Mouse (Mus musculus) embryonic stem cell, embryonic (primary cell): Measurements from ENCODE around the gene Tmem214.

Source experiments
- CTCF ChIA-PET, 4 experiments: fragments of 300-600 bp in 2 of 4; fragments of 350-600 bp in 2 of 4; sonication (Branson Sonifier 250); formaldehyde crosslinking; loops; one replicate each; lab custom pipeline; 2022; ENCODE audit warnings: inconsistent platforms in 2 of 4; lab: Charles Lee
- POLR2A ChIA-PET, 4 experiments: fragments of 300-600 bp in 2 of 4; fragments of 350-600 bp in 2 of 4; sonication (Branson Sonifier 250); formaldehyde crosslinking; loops; one replicate each; lab custom pipeline; 2022; ENCODE audit warnings: antibody characterized with exemption in 4 of 4, inconsistent platforms in 1 of 4; lab: Charles Lee

Tmem214 gene

DNA sequence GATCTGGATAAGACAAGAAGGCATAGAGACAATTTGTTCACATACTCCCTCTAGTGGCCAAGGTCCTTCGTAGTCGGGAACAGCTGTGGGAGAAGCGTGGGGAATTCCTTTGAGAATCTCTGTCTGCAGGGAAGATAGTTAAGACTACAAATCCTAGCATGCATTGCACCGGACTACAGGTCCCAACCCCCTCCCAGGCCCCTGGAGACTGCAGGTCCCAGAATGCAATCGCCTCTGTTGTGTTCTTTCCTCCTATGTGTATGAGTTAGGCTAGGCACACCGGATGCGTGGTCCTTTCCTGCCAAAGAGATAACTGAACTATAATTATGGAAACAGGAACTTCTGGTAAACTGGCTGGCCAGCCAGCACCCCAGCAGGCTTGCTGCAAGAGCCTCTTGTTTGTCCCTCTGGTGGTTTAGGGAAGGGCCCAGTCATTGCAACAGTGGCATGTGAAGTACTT lies 48.2 kb downstream of the Tmem214 start:
- POLR2A ChIA-PET, result interaction anchor here (0.5 to 30.7 kb wide), 29 partner anchors 8 to 286 kb away, joined by 3 to 838 read pairs (median 4); partner anchors contain the start of genes Ost4 (in 4 of the 4), Agbl5 (in 2 of the 4), Atraid (in 1 of the 4) and Dpysl5 (in 1 of the 4)
- CTCF ChIA-PET, result interaction anchor here (0.5 to 3.9 kb wide), 32 partner anchors 8 to 277 kb away, joined by 3 to 26 read pairs (median 3); partner anchors contain the start of genes Ost4 (in 2 of the 4), Agbl5 (in 1 of the 4), Eif2b4 (in 1 of the 4) and Snx17 (in 1 of the 4)

DNA sequence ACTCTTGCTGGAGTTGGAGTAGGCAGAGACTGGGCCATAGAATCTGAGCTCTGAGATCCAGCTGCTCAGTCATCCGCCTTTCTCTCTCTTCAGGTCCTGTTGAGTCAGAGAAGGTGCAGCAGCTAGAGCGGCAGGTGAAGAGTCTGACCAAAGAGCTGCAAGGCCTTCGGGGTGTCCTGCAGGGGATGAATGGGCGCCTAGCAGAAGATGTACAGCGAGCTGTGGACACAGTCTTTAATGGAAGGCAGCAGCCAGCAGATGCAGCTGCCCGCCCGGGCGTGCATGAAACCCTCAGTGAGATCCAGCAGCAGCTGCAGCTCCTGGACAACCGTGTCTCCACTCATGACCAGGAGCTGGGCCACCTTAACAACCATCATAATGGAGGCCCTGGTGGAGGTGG lies 49.0 kb downstream of the Tmem214 start:
- POLR2A ChIA-PET, result interaction anchor here (0.5 to 30.7 kb wide), 36 partner anchors 10 to 1176 kb away, joined by 3 to 838 read pairs (median 4); partner anchors contain the start of genes Gm29609 (in 3 of the 4), Gtf3c2 (in 3 of the 4), Ost4 (in 3 of the 4) and Agbl5 (in 2 of the 4)

DNA sequence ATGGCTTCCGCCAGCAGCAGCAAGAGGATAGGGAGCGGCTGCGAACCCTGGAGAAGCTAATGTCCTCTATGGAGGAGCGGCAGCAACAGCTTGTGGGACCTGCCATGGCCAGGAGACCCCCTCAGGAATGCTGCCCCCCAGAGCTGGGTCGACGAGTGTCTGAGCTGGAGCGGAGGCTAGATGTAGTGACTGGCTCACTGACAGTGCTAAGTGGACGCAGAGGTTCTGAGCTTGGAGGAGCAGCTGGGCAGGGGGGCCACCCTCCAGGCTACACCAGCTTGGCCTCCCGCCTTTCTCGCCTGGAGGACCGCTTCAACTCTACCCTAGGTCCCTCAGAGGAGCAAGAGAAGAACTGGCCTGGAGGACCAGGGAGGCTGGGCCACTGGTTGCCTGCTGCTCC lies 49.5 kb downstream of the Tmem214 start:
- CTCF ChIA-PET, result interaction anchor here (0.5 to 3.9 kb wide), 17 partner anchors 10 to 525 kb away, joined by 3 to 26 read pairs (median 4); partner anchors contain the start of genes Atraid (in 1 of the 4), Ost4 (in 1 of the 4) and Slc5a6 (in 1 of the 4)
- POLR2A ChIA-PET, result interaction anchor here (0.5 to 30.7 kb wide), 40 partner anchors 8 to 923 kb away, joined by 3 to 838 read pairs (median 5); partner anchors contain the start of genes Gm29609 (in 3 of the 4), Gtf3c2 (in 3 of the 4), Ost4 (in 3 of the 4) and Agbl5 (in 2 of the 4)

More for the DNA sequence above, 49.0 kb downstream of the Tmem214 start:
- CTCF ChIA-PET, result interaction anchor here (0.5 to 3.9 kb wide), 17 partner anchors 9 to 524 kb away, joined by 3 to 26 read pairs (median 4); partner anchors contain the start of genes Atraid (in 1 of the 4), Ost4 (in 1 of the 4) and Slc5a6 (in 1 of the 4)

DNA sequence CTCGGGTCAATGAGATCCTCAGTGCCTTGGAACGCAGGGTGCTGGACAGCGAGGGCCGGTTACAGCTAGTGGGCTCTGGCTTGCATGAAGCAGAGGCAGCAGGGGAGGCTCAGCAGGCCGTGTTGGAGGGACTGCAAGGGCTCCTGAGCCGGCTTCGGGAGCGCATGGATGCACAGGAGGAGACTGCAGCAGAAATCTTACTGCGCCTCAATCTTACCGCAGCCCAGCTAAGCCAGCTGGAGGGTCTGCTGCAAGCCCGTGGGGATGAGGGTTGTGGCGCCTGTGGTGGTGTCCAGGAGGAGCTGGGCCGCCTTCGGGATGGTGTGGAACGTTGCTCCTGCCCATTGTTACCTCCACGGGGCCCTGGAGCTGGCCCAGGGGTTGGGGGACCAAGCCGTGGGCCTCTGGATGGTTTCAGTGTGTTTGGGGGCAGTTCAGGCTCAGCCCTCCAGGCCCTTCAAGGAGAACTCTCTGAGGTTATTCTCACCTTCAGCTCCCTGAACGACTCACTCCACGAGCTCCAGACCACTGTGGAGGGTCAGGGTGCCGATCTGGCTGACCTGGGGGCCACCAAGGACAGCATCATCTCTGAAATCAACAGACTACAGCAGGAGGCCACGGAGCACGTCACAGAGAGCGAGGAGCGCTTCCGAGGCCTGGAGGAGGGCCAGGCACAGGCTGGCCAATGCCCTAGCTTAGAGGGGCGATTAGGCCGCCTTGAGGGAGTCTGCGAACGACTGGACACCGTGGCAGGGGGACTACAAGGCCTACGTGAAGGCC lies 50.3 kb downstream of the Tmem214 start:
- POLR2A ChIA-PET, result interaction anchor here (0.7 to 30.7 kb wide), 36 partner anchors 9 to 270 kb away, joined by 3 to 838 read pairs (median 5); partner anchors contain the start of genes Ost4 (in 3 of the 4), Agbl5 (in 2 of the 4), Atraid (in 2 of the 4) and Gm29609 (in 2 of the 4)
- CTCF ChIA-PET, result interaction anchor here in 2 of 4 experiments (0.7 to 3.9 kb wide), 11 partner anchors 10 to 131 kb away, joined by 3 to 26 read pairs (median 5); partner anchors contain the start of genes Atraid (in 1 of the 2), Ost4 (in 1 of the 2) and Slc5a6 (in 1 of the 2)

DNA sequence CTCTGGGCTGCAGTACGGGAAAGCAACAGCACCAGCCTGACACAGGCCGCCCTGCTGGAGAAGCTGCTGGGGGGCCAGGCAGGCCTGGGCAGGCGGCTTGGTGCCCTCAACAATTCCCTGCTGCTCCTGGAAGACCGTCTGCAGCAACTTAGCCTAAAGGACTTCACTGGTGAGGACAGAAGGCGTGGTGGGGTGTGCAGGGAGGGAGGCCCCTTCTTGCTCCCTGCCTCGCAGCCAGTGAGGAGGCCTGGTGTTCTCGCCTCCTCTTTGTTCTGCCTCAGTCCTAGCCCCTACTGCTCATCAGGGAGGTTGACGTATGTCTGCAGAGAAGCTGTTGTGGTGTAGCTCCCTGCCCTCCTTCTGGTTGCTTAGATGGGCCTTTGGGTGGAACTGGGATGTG lies 50.9 kb downstream of the Tmem214 start:
- ChIA-PET CTCF (interaction anchor here in 2 of 4 experiments (1.4 to 3.9 kb wide), 7 partner anchors 11 to 46 kb away, joined by 4 to 46 read pairs (median 5); partner anchors contain the start of gene Ost4 (in 1 of the 2)), POLR2A (interaction anchor here in 3 of 4 experiments (0.8 to 30.7 kb wide), 21 partner anchors 9 to 208 kb away, joined by 3 to 838 read pairs (median 10); partner anchors contain the start of genes Ost4 (in 3 of the 3), Agbl5 (in 2 of the 3), Atraid (in 1 of the 3) and Dpysl5 (in 1 of the 3))

DNA sequence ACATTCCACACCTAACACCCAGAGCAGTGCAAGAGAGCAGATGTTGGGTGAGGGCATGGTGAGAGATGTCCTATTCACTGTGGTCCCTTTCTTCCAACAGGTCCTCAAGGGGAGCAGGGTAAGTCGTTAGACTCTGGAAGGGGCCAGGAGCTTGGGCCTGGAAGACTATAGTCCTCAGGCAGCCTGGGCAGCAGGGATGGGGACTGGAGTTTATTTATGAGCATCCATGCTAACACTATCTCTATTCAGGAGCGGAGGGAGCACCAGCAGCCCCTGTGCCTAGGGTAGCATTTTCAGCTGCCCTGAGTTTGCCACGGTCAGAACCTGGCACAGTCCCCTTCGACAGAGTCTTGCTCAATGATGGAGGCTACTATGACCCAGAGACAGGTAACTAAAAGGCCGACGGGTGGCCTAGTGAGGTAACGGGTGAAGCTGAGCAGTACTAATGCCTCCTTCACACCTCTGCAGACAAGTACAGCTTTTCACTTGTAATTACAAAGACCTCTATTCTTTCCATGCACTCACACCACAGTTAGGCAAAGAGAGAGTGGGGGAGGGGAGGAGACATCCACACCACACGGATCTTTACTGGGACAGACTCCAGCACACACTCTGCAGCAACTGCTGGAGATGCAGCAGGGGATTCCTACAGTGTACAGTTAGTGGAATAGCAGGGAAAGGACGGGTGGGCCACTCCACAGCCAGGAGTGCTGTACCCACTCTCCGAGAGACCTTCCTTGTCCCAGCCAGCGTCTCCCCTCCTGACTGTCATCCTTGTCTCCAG lies 52.2 kb downstream of the Tmem214 start:
- CTCF ChIA-PET, result interaction anchor here in 3 of 4 experiments (0.6 to 3.7 kb wide), 6 partner anchors 7 to 444 kb away, joined by 3 to 46 read pairs (median 4); no protein-coding TSS in a partner anchor
- POLR2A ChIA-PET, result interaction anchor here in 3 of 4 experiments (0.6 to 30.7 kb wide), 14 partner anchors 12 to 703 kb away, joined by 3 to 838 read pairs (median 4); partner anchors contain the start of genes Ost4 (in 3 of the 3), Agbl5 (in 2 of the 3) and Slc5a6 (in 1 of the 3)

DNA sequence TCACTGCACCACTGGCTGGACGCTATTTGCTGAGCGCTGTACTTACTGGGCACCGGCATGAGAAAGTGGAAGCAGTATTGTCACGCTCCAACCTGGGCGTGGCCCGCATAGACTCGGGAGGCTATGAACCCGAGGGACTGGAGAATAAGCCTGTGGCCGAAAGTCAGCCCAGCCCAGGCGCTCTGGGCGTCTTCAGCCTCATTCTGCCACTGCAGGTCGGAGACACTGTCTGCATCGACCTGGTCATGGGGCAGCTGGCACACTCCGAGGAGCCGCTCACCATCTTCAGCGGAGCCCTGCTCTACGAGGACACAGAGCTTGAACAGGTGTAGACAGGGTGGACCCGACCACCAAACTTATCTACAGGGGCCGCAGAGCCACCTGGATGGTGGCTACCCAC lies 52.8 kb downstream of the Tmem214 start:
- POLR2A ChIA-PET, result interaction anchor here in 3 of 4 experiments (0.6 to 30.7 kb wide), 19 partner anchors 9 to 128 kb away, joined by 3 to 838 read pairs (median 6); partner anchors contain the start of genes Ost4 (in 3 of the 3), Agbl5 (in 2 of the 3), Slc5a6 (in 2 of the 3) and Atraid (in 1 of the 3)
- CTCF ChIA-PET, result interaction anchor here (1.3 to 3.7 kb wide), 7 partner anchors 7 to 444 kb away, joined by 3 to 46 read pairs (median 4); partner anchors contain the start of gene Emilin1 (in 1 of the 4)

DNA sequence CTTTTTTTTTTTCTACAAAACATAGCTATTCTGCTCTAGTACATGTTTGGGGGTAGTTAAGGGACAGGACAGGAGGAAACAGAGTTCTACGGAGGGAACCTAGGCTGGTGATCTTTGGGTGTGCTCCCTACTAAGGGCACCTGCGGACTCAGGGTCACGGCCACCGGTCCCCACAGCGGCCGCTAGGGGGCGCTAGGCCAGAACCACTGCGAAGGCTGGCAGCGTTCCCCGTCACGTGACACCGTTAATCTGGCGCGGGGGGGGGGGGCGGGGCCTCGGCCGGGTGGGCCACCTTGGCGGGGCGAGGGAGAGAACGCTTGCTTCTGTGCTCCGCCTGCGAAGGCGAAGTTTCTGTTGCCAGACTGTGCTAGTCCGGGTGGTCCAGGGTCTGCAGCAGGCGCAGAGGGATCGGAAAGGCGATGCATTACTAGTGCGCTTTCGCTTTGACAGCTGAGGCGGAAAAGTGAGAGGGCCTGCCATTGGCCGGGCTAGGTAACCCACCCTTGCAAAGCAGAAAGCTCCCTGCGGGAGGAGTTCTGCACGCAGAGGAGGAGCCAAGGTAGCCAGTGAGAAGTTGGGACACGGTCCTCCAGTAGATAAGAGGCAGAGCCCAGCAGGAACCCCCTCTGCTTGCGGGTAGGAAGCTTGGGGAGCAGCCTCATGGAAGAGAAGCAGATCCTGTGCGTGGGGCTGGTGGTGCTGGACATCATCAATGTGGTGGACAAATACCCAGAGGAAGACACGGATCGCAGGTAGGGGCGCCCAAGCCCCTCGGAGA lies 53.6 kb downstream of the Tmem214 start, which contains the start of gene Khk:
Gene Khk, plus strand, starts transcription at position 176 of the 778 bp plus-strand sequence.
- POLR2A ChIA-PET, result interaction anchor here in 3 of 4 experiments (0.6 to 30.7 kb wide), 47 partner anchors 8 to 1580 kb away, joined by 3 to 838 read pairs (median 5); partner anchors contain the start of genes Agbl5 (in 3 of the 3), Ost4 (in 3 of the 3), Atraid (in 2 of the 3) and Preb (in 2 of the 3)
- CTCF ChIA-PET, result interaction anchor here (0.5 to 3.7 kb wide), 35 partner anchors 8 to 760 kb away, joined by 3 to 46 read pairs (median 3); partner anchors contain the start of genes Agbl5 (in 1 of the 4), Atraid (in 1 of the 4), Cgref1 (in 1 of the 4) and Emilin1 (in 1 of the 4)

DNA sequence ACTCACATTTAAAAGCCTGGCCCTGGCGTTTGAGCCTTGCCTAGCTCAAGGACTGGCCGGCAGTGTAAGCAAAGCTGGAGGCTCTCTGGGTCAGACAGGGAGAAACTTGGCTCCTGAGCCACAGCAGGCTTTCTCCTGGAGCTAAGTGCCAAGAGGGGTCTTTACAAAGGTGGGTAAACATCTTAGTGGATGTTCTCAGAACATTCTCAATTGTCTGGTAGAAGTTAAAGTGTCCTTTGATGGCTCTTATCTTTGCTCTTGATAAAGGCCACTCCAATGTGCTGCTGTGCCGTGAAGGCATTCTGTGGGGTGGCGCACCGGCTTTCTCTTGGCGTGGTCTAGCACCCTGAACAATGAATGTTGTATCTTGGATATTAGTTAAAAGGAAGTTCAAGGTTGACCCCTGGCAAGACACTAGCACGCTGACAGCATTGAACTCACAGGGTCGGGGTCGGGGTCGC lies 54.8 kb downstream of the Tmem214 start:
- CTCF ChIA-PET, result interaction anchor here (0.9 to 3.7 kb wide), 7 partner anchors 7 to 404 kb away, joined by 3 to 46 read pairs (median 3); no protein-coding TSS in a partner anchor
- POLR2A ChIA-PET, result interaction anchor here (0.9 to 30.7 kb wide), 24 partner anchors 10 to 279 kb away, joined by 3 to 838 read pairs (median 6); partner anchors contain the start of genes Ost4 (in 3 of the 4), Agbl5 (in 2 of the 4), Atraid (in 1 of the 4) and Emilin1 (in 1 of the 4)

DNA sequence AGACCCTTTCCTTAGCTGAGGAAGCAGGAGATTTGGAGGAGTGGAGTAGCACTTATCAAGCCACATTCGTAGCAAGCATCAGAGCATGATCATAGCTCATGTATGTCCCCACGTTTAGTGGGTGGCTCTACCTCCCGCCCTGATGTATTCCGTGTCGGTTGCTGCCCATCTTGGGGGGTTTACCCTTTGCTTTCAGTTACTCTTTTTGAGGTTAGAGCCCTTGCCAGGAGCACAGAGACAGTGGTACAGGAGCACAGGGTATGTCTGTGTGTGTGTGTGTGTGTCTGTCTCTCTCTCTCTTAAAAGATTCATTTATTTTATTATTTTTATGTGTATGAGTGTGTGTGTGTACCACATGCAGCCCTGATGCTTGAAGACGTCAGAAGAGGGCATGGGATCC lies 55.3 kb downstream of the Tmem214 start:
- POLR2A ChIA-PET, result interaction anchor here in 2 of 4 experiments (1.7 to 30.7 kb wide), 7 partner anchors 10 to 242 kb away, joined by 3 to 838 read pairs (median 8); partner anchors contain the start of genes Agbl5 (in 2 of the 2), Emilin1 (in 1 of the 2), Ost4 (in 1 of the 2) and Preb (in 1 of the 2)
- CTCF ChIA-PET, result no interaction called here

DNA sequence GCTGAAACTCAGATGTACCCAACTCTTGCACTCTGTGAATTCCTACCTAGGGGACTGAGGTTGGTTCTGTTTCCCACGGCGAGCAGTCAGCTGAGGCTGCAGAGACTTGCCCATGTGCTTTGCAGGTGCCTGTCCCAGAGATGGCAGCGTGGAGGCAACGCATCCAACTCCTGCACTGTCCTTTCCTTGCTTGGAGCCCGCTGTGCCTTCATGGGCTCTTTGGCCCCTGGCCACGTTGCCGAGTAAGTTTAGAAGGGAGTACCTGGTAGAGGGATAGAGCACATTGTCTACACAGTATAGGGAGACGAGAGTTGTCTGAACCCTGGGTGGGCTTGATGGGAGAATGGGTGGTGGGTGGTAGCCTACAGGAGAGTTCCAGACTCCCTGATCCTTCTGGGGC lies 56.8 kb downstream of the Tmem214 start:
- ChIA-PET CTCF (no interaction called here), POLR2A (interaction anchor here in 2 of 4 experiments (0.6 to 30.7 kb wide), 5 partner anchors 17 to 160 kb away, joined by 3 to 838 read pairs (median 5); partner anchors contain the start of genes Agbl5 (in 2 of the 2) and Ost4 (in 2 of the 2))

DNA sequence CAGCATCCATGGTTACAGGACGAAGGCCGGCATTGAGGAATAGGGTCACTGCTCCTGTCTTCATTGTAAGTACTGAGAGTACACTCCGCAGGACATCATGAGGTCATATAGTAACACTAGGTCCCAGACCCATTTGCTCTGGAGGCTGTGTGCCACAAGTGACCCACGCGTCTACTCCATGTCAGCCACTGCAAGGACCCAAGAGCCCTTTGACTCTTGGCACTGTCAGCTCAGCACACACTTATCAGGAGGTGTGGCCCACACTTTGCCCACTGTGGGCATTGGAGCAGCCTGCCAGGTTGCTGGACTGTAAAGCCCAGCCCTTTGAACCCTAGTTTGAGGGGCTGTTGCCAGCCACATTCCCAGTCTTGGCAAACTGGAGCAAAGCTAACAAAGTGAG lies 57.4 kb downstream of the Tmem214 start:
- ChIA-PET POLR2A (interaction anchor here in 1 of 4 experiments (0.6 to 30.7 kb wide), 2 partner anchors 27 to 160 kb away, joined by 4 to 838 read pairs; partner anchors contain the start of genes Agbl5 and Ost4), CTCF (no interaction called here)

DNA sequence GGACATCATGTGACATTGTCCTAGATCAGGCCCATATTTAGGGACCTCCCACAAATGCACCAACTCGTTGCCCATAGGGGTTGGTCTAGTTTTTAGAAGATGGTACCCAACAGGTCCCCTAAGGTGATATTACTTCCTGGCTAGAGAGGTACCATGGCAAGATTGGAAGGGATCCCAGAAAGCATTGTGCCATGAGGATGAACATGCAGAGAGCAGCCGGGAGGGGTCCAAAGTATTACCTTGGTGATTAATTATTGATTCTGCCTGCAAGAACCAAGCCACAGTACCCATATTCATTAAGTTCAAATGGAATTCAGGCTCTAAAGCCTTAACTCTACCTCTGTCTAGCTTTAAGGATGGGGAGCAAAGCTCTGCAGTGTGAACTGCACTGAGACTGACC lies 58.3 kb downstream of the Tmem214 start:
- ChIA-PET POLR2A (interaction anchor here in 3 of 4 experiments (0.6 to 2.5 kb wide), 4 partner anchors 17 to 122 kb away, joined by 3 to 8 read pairs (median 3); partner anchors contain the start of genes Preb (in 1 of the 3) and Slc5a6 (in 1 of the 3)), CTCF (no interaction called here)

DNA sequence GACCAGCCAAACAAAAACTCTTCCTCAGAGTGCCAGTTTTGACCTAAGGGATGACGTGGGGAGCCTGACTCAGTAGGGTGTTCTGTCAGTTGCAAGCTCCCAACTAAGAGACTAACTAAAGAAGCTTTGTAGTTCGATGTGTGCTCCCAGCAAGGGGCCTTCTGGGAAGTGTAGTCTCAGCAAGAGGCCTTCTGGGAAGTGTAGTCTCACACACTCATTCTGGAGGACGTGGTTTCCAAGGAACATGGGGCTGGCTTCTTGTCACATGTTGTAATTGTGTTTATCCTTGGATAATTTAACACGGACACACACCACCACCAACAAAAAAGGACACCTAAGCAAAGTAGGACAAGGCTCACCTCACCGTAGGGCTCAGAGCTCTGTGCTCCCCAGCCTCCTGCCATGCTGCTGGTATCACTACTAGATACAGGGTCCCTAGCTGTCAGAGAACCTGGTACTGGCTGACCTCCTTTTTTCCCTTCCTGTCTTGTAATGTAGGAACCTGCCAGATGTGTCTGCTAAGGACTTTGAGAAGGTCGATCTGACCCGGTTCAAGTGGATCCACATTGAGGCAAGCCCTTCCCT lies 60.2 kb downstream of the Tmem214 start:
- POLR2A ChIA-PET, result interaction anchor here in 3 of 4 experiments (0.6 to 2.5 kb wide), 24 partner anchors 10 to 265 kb away, joined by 3 to 12 read pairs (median 4); partner anchors contain the start of genes Ost4 (in 2 of the 3), Agbl5 (in 1 of the 3), Atraid (in 1 of the 3) and Eif2b4 (in 1 of the 3)
- CTCF ChIA-PET, result interaction anchor here in 3 of 4 experiments (0.6 to 1.5 kb wide), 6 partner anchors 11 to 218 kb away, joined by 3 to 8 read pairs (median 4); no protein-coding TSS in a partner anchor
